Mouse (Mus musculus) kidney, postnatal 4 days (tissue): Measurements from ENCODE around the gene Rhoa.
A peak's percentile ranks its signal among the peaks of the same experiment; 100 is the strongest.
"Not testable (repeated sequence)": the region's sequence is repeated elsewhere in the genome, so short reads cannot be mapped to it uniquely, and the experiment has no call there.

Source experiments
- DNase-seq, 2 experiments: peaks; one replicate each; pipeline ENCODE4 v3.0.0; 2021; ENCODE audit warnings: mixed read lengths in 2 of 2

Gene Rhoa

DNA sequence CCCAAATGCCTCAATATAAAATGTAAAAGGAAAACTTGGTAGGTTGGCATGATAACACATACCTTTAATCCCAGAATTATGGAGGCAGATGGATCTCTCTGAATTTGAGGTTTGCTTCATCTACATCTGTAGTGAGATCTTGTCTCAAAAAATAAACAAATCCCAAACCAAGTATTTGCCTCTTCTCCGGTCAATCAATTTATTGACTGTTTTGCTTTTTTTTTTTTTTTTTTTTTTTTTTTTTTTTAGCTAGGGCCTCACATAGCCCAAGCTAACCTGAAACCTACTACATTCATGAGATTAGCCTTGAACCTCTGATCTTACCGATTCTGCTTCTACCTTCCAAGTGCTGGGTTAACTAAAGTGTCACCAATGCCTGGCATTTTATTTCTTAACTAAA is 16.6 kb upstream of the Rhoa start:
- DNase-seq, result no peak

DNA sequence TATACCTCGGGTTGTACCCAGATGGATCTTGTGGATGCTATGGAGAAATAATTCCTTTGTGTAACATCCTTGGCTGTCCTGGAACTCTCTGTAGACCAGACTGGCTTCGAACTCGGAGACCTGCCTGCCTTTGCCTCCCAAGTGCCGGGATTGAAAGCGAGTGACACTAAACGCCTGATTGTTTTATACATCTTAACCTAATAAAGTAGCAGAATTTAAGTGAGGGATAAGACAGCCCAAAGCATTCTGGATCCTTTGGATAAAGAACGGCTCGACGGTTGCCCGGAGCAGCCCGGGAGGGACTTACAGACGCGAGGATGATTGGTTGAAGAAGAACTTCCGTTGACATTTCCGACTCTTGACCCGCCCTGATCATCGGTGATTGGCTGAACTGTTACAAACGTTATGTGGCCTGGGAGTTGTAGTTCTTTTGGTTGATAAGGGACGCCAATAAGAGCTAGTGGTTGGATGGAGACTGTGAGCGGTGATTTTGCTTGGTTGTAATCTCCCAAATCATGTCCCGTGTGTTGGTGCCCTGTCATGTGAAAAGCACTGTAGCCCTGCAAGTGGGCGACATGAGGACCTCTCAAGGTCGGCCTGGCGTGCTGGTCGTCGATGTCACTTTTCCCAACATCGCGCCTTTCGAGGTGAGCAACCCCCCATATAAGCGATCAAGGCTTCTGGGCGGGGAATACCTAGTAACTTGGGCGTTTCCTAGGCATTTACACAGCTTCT is 15.7 kb upstream of the Rhoa start, which contains the start of gene Nicn1:
TSS of gene Nicn1 (plus strand) at position 414 of the 735 bp plus-strand sequence.
- peak; percentile 88 to 94 for DNase-seq

- DNase-seq, result no peak
Measured at GRCm38 (mm10) chr9:108290773-108291172, 15.2 kb upstream of the Rhoa start.

DNA sequence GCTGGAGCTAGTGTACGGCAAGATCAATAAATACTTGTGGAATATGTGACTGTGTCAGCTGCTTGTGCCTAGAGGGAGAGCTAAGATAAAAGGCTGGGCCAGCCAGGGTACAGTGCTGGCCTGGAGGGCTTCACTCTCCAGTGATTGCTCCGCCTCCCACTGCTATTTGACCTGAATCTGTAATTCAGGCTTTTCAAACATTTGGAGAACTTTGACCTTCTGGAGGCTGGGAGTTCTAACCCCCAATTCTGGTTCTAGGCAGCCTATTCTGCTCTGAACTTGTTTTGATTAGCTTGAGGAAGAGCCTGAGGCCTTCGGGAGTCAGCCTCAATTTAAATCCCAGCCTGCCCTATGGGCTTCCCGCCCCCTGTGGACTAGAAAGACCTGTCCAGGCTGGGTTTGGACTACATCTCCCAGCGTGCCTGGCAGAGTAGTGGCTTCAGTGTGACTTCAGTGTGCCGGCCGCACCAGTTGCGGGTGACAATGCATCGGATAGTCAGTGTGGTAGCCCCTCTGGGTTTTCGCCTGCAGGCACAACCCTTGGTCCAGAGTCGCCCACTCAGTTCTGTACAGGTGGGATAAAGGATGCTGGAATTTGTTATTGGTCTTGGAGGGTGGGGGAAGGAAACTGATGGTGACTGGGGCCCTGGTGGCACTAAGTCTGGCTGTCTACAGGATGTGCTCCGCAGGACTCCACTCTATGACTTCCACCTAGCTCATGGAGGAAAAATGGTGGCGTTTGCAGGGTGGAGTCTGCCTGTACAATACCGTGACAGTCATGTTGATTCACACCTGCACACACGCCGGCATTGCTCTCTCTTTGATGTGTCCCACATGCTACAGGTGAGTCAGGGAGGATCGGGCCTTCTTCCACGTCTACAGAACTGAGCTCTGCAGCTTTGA is 9.2 kb upstream of the Rhoa start, which contains the start of gene Amt:
TSS of gene Amt (plus strand) at position 401 of the 903 bp plus-strand sequence.
- peak; percentile 73 to 84 for DNase-seq

GRCm38 (mm10) chr9:108301853-108302252 is 4.1 kb upstream of the Rhoa start:
- no peak for DNase-seq

DNA sequence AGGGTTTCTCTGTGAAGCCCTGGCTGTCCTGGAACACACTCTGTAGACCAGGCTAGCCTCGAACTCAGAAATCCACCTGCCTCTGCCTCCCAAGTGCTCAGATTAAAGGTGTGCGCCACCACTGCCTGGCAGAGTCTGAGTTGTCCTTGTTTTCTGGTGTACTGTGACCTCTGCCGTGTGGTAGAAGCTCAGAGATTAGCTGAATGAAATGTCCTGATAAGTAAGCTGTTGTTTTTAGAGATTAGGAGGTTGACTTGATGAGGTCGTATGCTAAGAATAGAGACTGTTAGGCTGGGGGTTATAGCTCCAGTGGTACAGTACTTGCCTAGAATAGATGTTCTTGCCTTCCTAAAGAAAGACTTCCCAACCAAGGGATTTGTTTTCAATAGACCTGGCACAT is 1.2 kb upstream of the Rhoa start:
- no peak for DNase-seq

GRCm38 (mm10) chr9:108305170-108305569 is 759 bp upstream of the Rhoa start:
- peak in 1 of 2 experiments; percentile 14 for DNase-seq

DNA sequence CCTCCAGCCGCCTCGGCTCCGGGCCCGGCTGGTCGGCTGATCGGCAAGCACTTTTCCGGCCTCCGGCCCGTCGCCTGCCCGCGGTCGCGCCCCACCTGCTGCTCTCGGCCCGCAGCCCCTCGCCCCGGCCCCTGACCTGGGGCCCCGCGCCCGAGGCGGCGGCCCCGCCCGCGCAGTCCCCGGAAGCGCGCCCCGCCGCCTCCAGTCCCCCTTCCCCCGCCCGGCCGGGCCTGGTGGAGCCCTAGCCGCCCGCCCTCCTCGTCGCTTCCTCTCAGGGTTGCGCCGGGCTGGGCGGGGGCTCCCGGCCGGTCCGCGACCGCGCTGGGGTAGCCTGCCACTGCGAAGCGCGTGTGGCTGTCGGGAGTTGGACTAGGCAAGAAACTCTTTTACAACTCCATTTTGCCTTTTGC is 647 bp downstream of the Rhoa start:
- DNase-seq, result peak; percentile 86 to 92

DNA sequence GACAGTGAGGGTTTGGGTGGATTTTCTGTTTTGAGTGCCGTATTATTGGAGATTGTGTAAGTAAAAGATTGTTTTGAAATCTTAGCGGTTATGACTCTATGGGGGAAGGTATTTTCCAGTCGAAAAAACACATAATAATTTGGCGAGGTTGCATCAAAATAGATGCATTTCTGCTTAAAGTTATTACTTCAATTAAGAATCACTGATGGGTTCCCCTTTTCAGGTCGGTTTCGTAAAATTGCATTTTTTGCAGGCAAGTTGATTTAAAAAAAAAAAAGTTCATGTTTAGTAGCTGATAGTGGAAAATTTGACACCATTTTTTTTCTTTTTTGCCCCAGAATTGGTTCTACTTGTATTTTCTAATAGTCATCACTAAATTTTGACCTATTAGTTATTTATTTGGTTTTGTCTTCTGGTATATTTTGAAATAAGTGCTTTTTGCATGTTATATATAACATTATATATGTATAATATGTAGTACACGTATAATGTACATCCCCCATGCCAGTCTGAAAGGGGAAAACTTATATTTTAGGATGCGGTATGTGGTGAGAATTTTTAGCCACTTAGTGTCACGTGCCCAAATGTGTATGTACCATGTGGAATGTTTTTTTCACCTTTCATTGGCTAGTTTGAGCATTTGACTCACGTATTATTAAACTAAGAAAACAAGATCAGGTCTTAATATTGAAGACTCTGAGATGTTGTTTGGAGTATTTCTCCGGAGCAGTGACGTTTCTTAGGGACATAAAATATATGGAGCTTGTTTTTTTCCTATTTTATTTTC is 1.3 kb downstream of the Rhoa start:
- DNase-seq, result no peak

DNA sequence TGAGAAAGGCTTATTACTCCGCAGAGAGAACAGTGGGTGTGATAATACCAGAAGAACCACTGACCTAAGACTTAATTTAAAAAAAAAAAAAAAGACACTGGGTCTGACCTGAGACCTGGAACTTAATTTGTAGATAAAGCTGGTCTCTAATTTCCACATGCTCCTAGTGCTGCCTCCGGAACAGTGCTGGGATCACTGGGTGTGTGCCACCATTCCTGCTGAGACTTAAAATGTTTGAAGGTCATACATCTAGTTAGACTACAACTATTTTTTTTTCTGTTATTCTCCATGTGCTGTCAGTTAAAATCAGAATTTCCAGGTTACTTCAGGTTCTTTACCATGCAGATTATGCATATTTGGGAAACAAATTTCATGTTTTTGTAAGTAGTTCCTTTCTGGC is 2.2 kb downstream of the Rhoa start:
- no peak for DNase-seq

- DNase-seq, result peak in 1 of 2 experiments; percentile 26
Measured at GRCm38 (mm10) chr9:108317572-108317971, 11.6 kb downstream of the Rhoa start.

GRCm38 (mm10) chr9:108318462-108318861 is 12.5 kb downstream of the Rhoa start:
- no peak for DNase-seq

- DNase-seq, result not testable (repeated sequence)
Measured at GRCm38 (mm10) chr9:108322054-108322453, 16.1 kb downstream of the Rhoa start.

DNA sequence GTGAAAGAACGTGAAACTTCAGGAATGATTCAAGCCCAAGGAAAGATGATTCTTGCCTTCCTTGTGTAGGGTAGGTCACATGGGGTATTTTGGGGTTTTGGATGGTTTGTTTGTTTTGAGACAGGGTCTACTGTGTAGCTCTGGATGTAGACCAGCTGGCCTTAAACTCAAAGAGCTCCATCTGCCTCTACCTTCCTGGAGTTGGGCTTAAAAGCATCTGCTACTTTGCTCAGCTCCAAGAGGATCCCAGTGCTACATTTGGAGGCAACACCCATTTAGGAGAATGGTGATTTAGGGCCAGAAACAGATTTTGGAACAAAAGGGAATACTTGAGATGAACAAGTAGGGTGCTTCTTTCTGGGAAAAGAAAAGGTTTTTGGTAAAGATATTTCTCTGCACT is 18.9 kb downstream of the Rhoa start:
- no peak for DNase-seq

DNA sequence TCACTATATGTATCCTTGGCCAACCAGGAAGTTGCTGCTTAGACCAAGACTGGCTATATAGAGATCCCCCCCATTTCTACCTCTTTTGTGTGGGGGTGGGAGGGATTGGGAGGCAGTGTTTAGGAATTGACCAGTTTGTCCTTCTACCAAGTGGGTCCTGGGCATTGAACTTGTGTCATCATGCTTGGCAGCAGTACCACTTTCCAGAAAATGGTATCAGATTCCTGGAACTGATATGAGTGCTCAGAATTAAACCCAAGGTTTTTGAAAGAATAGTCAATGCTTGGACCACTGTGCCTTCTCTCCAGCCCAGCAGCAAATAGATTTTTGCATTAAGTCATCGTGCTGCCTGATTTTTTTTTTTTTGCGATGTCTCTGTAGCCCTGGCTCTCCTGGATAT is 19.9 kb downstream of the Rhoa start:
- DNase-seq, result no peak

- DNase-seq, result no peak
Measured at GRCm38 (mm10) chr9:108337848-108338550, 32.1 kb downstream of the Rhoa start.

- DNase-seq, result peak; percentile 23 to 34
Measured at GRCm38 (mm10) chr9:108338551-108338885, 32.6 kb downstream of the Rhoa start.

DNA sequence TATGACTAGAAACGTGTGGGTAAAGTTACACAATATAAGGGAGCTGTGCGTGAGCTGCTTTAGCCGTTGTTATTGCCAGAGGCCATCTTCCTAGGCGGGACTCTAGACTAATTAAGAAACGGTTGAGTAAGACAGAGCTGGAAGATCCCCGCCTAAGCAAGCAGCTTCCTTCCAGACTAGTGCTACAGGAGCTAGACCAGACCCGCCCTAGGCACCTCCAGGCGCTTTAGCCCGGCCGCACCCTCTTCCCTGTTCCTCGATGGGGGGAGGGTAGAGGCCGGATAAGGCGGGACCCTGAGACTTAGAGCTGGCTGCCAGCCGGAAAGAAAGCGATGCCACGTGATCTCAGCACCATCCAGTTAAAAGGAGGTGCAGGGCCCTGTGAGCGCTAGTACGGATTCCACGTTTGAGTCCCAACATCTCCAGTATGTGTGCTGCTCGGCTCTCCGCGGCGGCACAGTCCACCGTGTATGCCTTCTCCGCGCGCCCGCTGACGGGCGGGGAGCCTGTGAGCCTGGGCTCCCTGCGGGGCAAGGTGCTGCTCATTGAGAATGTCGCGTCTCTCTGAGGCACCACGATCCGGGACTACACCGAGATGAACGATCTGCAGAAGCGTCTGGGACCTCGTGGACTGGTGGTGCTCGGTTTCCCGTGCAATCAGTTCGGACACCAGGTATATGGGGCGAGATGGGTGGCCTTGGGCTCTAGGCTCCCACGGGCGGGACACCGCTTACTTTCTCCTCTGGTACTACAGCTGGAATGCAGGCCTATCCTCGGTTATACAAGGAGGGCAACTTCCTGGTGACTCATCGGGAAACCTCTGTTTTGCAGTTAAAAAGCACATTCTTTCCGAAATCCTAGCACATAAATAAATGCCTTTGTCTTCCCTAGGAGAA is 33.2 kb downstream of the Rhoa start, which contains the start of gene Gpx1:
TSS of gene Gpx1 (plus strand) at position 18 of the 896 bp plus-strand sequence.
- peak; percentile 92 to 95 for DNase-seq

GRCm38 (mm10) chr9:108339886-108340257 is 33.9 kb downstream of the Rhoa start:
- peak; percentile 23 to 40 for DNase-seq

DNA sequence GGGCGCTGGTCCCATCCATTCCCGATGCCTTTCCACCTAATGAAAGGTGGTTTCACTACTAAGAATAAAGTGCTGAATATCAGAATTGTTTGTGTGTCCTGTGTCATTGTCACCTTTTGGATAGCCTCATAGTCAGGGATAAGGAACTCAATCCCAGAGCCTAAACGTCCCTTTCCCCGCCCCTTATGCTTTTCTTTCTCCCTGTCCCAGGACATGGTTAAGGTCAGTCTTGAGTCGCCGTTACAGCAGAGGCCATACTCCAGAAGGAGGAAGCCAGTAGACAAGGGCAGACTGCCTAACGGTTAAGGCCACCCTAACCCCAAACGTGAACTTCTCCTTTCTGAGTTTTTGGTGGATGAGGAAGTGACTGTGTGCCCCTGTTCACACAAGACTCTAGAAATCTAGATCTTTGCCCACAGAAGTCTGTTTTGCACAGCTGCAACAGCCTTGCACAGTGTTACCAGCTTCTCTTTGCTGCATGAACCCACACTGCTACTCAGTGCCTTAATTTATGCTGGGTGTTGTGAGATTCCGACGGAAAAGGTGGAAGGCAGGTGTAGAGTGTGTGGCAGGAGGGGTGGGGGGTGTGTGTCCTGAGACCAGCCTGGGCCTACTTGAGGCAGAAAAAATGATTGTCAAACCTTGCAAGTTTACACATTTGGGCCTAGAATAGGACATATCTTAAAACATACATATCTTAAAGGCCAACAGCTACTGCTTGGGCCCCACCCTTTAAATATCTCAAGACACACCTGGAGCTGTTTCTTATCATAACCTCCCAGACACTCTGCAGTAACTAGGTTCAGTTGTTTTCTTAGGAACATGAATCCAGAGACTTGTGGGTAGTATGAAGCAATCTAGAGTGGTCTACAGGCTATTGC is 34.6 kb downstream of the Rhoa start:
- no peak for DNase-seq
